ENCODE assay signal across 25 mouse cellular contexts in genomic region chr17:77593807-77594206, GRCm38 (mm10).
DNase-seq lines count a peak whose midpoint lies in the region; ATAC-seq and TF ChIP-seq lines count a peak whose summit lies in the region.
"Had no signal": no experiment of that assay in that cellular context is flagged by ENCODE, and none has a peak within 500 bp of the region (broad histone marks: within the 10 kb centered on the region; RNA-seq: fewer than 3 reads in every experiment).

No protein-coding gene starts in this region.

- TF ChIP-seq CTCF in liver, adult 2 months (IDR thresholded peaks at IDR 0.05; ENCODE audit: low read depth, low read length), result no peak

- H3K4me2 ChIP-seq in liver, embryonic 11.5 days, result no peak overlapping the region
- no peak overlapping the region for H3K4me2 ChIP-seq in midbrain, embryonic 16.5 days (ENCODE audit: low read length)
- no peak overlapping the region for H3K4me2 ChIP-seq in embryonic facial prominence, embryonic 15.5 days (replicated peaks)
- H3K4me2 ChIP-seq: forebrain, embryonic 15.5 days; heart, embryonic 12.5 days; heart, embryonic 15.5 days; hindbrain, embryonic 13.5 days had no signal

- no peak overlapping the region for H3K4me3 ChIP-seq in liver, adult 2 months (ENCODE audit: insufficient read depth, low read depth, low read length)
- H3K4me3 ChIP-seq in liver, embryonic 11.5 days (ENCODE audit: low read depth, low read length), result no peak overlapping the region
- no peak overlapping the region for H3K4me3 ChIP-seq in midbrain, embryonic 16.5 days (ENCODE audit: low read depth, low read length)
- H3K4me3 ChIP-seq in midbrain, embryonic 10.5 days, result no peak overlapping the region
- no peak overlapping the region for H3K4me3 ChIP-seq in embryonic facial prominence, embryonic 15.5 days (replicated peaks)
- H3K4me3 ChIP-seq: forebrain, embryonic 10.5 days; forebrain, embryonic 15.5 days; heart, embryonic 12.5 days; heart, embryonic 15.5 days; hindbrain, embryonic 10.5 days; hindbrain, embryonic 13.5 days had no signal

- WGBS in liver, adult 2 months, result 73% methylated on average over 4 of the region's 4 CpGs
- 79% methylated on average over 4 of the region's 4 CpGs for WGBS in liver, embryonic 11.5 days
- 39% methylated on average over 4 of the region's 4 CpGs for WGBS in midbrain, embryonic 16.5 days
- 75% methylated on average over 4 of the region's 4 CpGs for WGBS in midbrain, embryonic 10.5 days
- WGBS in embryonic facial prominence, embryonic 15.5 days, result 50% methylated on average over 4 of the region's 4 CpGs

- no peak overlapping the region for H3K9ac ChIP-seq in liver, adult 2 months (ENCODE audit: low read depth, low read length)
- no peak overlapping the region for H3K9ac ChIP-seq in liver, embryonic 11.5 days (ENCODE audit: low read depth, low read length)
- H3K9ac ChIP-seq in midbrain, embryonic 16.5 days (ENCODE audit: low read depth, low read length), result no peak overlapping the region
- no peak overlapping the region for H3K9ac ChIP-seq in embryonic facial prominence, embryonic 15.5 days
- H3K9ac ChIP-seq: forebrain, embryonic 15.5 days; heart, embryonic 12.5 days; heart, embryonic 15.5 days; hindbrain, embryonic 13.5 days had no signal

- DNase-seq in liver, adult 2 months (ENCODE audit: extremely low read depth, low read depth, low spot score), result peak; percentile 21
- DNase-seq in liver, embryonic 11.5 days (ENCODE audit: low spot score), result no peak
- no peak for DNase-seq in midbrain, embryonic 10.5 days (ENCODE audit: low spot score)
- DNase-seq in thymus, postnatal 25 days, result no peak
- DNase-seq: adrenal gland, adult 2 months; adrenal gland, postnatal 14 days; cerebellum, adult 11-12 months; cerebellum, adult 8-10 months; cerebellum, postnatal 10 days; cerebellum, postnatal 36 days; embryo, embryonic 11 days; gastrocnemius, postnatal 25 days; heart, adult 18-20 months; heart, postnatal 10 days; heart, postnatal 36 days had no signal

- ATAC-seq in liver, embryonic 11.5 days (replicated peaks; ENCODE audit: low FRiP score), result no peak
- ATAC-seq in midbrain, embryonic 16.5 days, result peak; percentile 45; the same call in 1 of the 2 replicates
- peak; percentile 29; the same call in 1 of the 2 replicates for ATAC-seq in embryonic facial prominence, embryonic 15.5 days (ENCODE audit: insufficient number of reproducible peaks, low FRiP score, low TSS enrichment, low read depth)
- ATAC-seq: CD4-positive, CD25-positive, alpha-beta regulatory T cell, adult 4 months; forebrain, embryonic 15.5 days; hindbrain, embryonic 16.5 days had no signal

- no peaks in the 10 kb centered on the region for H3K79me2 ChIP-seq in liver, adult 2 months (ENCODE audit: control insufficient read depth, insufficient read depth, low read length)

- no peak for TF ChIP-seq POLR2A in liver, adult 2 months (IDR thresholded peaks at IDR 0.05; ENCODE audit: extremely low read depth, insufficient read depth, low read length)

- H3K9me3 ChIP-seq in liver, embryonic 11.5 days (ENCODE audit: control insufficient read depth, low read length), result no peaks in the 10 kb centered on the region
- H3K9me3 ChIP-seq in midbrain, embryonic 16.5 days (replicated peaks; ENCODE audit: control insufficient read depth, low read length, poor library complexity, severe bottlenecking), result no peaks in the 10 kb centered on the region
- no peaks in the 10 kb centered on the region for H3K9me3 ChIP-seq in midbrain, embryonic 10.5 days (replicated peaks)
- H3K9me3 ChIP-seq in embryonic facial prominence, embryonic 15.5 days (replicated peaks), result no peaks in the 10 kb centered on the region
- H3K9me3 ChIP-seq: forebrain, embryonic 10.5 days; forebrain, embryonic 15.5 days; heart, embryonic 12.5 days; heart, embryonic 15.5 days; hindbrain, embryonic 10.5 days; hindbrain, embryonic 13.5 days had no signal

- no peaks in the 10 kb centered on the region for H3K27me3 ChIP-seq in liver, adult 2 months (ENCODE audit: control insufficient read depth, insufficient read depth, low read length)
- no peaks in the 10 kb centered on the region for H3K27me3 ChIP-seq in liver, embryonic 11.5 days (replicated peaks; ENCODE audit: control insufficient read depth, insufficient read depth, low read length)
- no peaks in the 10 kb centered on the region for H3K27me3 ChIP-seq in midbrain, embryonic 16.5 days (ENCODE audit: control insufficient read depth, insufficient read depth, low read depth, low read length)
- H3K27me3 ChIP-seq in midbrain, embryonic 10.5 days (ENCODE audit: low read depth, poor library complexity, severe bottlenecking), result no peaks in the 10 kb centered on the region
- H3K27me3 ChIP-seq in embryonic facial prominence, embryonic 15.5 days, result no peaks in the 10 kb centered on the region
- H3K27me3 ChIP-seq: forebrain, embryonic 15.5 days; heart, embryonic 12.5 days; heart, embryonic 15.5 days; hindbrain, embryonic 13.5 days had no signal

- no peak overlapping the region for H3K27ac ChIP-seq in liver, adult 2 months (replicated peaks; ENCODE audit: insufficient read depth, low read depth, low read length)
- H3K27ac ChIP-seq in liver, embryonic 11.5 days (ENCODE audit: low read depth, low read length), result no peak overlapping the region
- H3K27ac ChIP-seq in midbrain, embryonic 16.5 days (ENCODE audit: low read length), result no peak overlapping the region
- H3K27ac ChIP-seq in midbrain, embryonic 10.5 days (replicated peaks), result no peak overlapping the region
- no peak overlapping the region for H3K27ac ChIP-seq in embryonic facial prominence, embryonic 15.5 days (replicated peaks)
- H3K27ac ChIP-seq: forebrain, embryonic 10.5 days; forebrain, embryonic 15.5 days; heart, embryonic 15.5 days; hindbrain, embryonic 10.5 days; hindbrain, embryonic 13.5 days had no signal

- H3K4me1 ChIP-seq in liver, adult 2 months (ENCODE audit: control insufficient read depth, insufficient read depth, low read length), result no peaks in the 10 kb centered on the region; the same call in 1 of the 2 replicates
- H3K4me1 ChIP-seq in liver, embryonic 11.5 days (replicated peaks; ENCODE audit: control insufficient read depth, insufficient read depth, low read length), result no peaks in the 10 kb centered on the region
- no peaks in the 10 kb centered on the region; the same call in 1 of the 2 replicates for H3K4me1 ChIP-seq in midbrain, embryonic 16.5 days (ENCODE audit: control insufficient read depth, insufficient read depth, low read length)
- H3K4me1 ChIP-seq in midbrain, embryonic 10.5 days, result 0 out of 2 replicates have a peak, but pooled peaks cover 2% of the 10 kb centered on the region
- no peaks in the 10 kb centered on the region for H3K4me1 ChIP-seq in embryonic facial prominence, embryonic 15.5 days
- H3K4me1 ChIP-seq: forebrain, embryonic 15.5 days; heart, embryonic 12.5 days; heart, embryonic 15.5 days; hindbrain, embryonic 10.5 days; hindbrain, embryonic 13.5 days had no signal

- no peaks in the 10 kb centered on the region for H3K36me3 ChIP-seq in liver, adult 2 months (ENCODE audit: control insufficient read depth, insufficient read depth, low read length)
- H3K36me3 ChIP-seq in liver, embryonic 11.5 days (ENCODE audit: control insufficient read depth, insufficient read depth, low read length), result no peaks in the 10 kb centered on the region
- H3K36me3 ChIP-seq in midbrain, embryonic 16.5 days (ENCODE audit: control insufficient read depth, insufficient read depth, low read length), result no peaks in the 10 kb centered on the region
- H3K36me3 ChIP-seq in midbrain, embryonic 10.5 days, result no peaks in the 10 kb centered on the region
- no peaks in the 10 kb centered on the region for H3K36me3 ChIP-seq in embryonic facial prominence, embryonic 15.5 days
- H3K36me3 ChIP-seq: forebrain, embryonic 10.5 days; forebrain, embryonic 15.5 days; heart, embryonic 12.5 days; heart, embryonic 15.5 days; hindbrain, embryonic 10.5 days; hindbrain, embryonic 13.5 days had no signal
